Mouse (Mus musculus): ENCODE measurements around the gene Cmbl. TPM values are rescaled to one million over a fixed set of nuclear protein-coding genes. Genes with fewer than 3 reads are reported as not detected.

Cmbl gene
- total RNA-seq, 2 experiments from 2014 or later: 6.5 TPM; not detected in 1

GRCm38 (mm10) chr15:31606821-31607220 is 41.6 kb downstream of the Cmbl start:
- no peak for ATAC-seq (replicated peaks; ENCODE audit: low FRiP score, poor library complexity, severe bottlenecking)

DNA sequence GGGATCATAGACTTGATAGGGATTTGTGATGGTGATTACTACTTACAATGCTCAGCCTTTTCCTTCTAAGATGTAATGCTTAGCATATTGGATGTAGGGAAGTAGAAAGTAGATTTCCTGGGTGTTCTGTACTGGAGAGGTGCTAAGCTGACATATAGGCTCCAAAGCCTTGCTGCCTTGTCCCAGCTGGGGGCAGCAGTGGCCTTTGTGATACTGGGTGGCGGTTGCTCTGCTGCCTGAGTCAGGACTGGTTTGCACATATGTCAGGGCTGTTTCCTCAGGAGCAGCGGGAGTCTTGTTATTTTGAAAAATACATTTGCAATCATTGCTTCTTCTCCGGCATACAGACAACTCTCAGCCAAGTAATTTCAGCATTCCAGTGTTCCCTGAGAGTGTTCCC is 45.8 kb downstream of the Cmbl start:
- no peak for ATAC-seq (replicated peaks; ENCODE audit: low FRiP score, poor library complexity, severe bottlenecking)

DNA sequence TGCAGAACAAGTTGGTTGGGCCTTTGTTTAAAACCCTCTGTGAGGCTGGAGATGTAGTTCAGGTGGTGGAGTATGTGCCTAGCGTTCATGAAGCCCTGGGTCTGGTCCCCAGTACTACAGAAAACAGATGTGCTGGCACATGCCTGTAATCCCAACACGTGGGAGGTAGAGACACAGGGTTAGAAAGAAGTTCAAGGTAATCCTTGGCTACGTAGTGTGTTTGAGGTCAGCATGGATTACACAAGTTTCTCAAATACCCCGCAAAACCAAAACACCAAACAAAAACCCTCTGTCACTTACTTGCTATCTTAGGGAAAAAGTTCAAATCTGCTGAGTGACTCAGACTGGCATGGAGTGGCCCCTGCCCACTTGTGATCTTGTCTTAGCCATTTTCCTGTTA is 46.8 kb downstream of the Cmbl start:
- ATAC-seq (replicated peaks; ENCODE audit: low FRiP score, poor library complexity, severe bottlenecking): no peak

GRCm38 (mm10) chr15:31613826-31614453 is 48.8 kb downstream of the Cmbl start:
- no peak for ATAC-seq (replicated peaks; ENCODE audit: low FRiP score, poor library complexity, severe bottlenecking)

DNA sequence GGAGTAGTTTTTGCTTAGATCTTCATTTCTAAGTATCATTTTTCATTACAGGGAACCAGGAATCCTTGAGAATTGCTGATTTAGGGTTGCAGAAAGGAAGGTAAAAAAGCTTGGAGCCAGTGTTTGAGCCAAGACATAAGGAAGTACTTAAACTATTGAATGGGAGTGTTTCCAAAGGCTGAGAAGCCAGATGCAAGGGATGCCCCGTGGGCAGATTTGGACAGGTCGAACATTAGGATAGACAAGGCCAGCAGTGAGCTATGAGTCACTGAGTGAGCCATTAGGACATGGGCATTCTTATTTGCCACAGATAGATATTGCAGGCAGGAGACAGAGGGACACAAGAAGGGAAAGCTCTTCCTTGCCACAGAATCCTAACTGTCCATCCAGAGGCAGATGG is 49.5 kb downstream of the Cmbl start:
- no peak for ATAC-seq (replicated peaks; ENCODE audit: low FRiP score, poor library complexity, severe bottlenecking)

GRCm38 (mm10) chr15:31617261-31617660 is 52.1 kb downstream of the Cmbl start:
- ATAC-seq (replicated peaks; ENCODE audit: low FRiP score, poor library complexity, severe bottlenecking): no peak

GRCm38 (mm10) chr15:31619521-31619920 is 54.3 kb downstream of the Cmbl start:
- no peak for ATAC-seq (replicated peaks; ENCODE audit: low FRiP score, poor library complexity, severe bottlenecking)

DNA sequence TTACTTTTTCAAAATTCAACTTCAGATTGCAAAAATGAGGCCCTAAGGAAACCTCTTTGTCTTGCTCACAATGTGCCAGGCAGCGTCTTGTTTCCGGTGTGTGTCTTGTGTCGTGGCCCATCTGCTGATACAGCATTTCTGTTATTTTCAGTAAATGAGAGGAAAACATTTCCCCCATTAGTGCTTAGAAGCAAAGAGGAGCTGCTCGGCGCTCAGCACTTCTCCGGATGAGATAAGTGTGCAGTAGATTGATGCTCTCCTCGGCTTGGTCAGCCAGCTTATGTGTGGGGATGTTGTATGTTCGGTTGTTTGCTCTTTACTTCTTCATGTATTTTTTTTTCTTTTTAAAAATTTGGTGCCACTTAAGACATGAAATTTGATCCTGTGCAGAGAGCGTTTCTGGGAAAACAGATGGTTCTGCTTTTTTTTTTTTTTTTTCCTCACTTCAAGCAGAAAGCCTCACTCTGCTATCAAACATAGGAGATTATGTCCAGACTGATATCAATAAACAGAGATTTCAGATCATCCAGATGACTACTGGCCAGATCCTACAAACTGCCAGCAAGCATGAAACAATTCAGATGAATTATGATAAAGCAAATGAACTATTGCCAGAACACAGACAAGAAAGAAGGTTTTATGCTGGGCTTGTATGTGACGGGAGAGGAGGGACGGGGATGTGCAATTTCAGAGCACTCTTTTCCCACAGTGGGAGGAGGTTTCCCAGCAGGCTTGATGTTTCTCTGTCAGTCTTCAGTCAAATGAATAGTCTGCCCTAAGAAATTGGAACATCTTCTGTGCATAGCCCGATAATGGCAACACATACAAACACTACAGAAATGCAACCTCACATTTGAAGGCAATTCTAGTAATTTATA is 62.3 kb downstream of the Cmbl start:
- no peak for ATAC-seq (replicated peaks; ENCODE audit: low FRiP score, poor library complexity, severe bottlenecking)

- no peak for ATAC-seq (replicated peaks; ENCODE audit: low FRiP score, poor library complexity, severe bottlenecking)
These were observed 63.0 kb downstream of the Cmbl start for GRCm38 (mm10) chr15:31628180-31628579.

- no peak for ATAC-seq (replicated peaks; ENCODE audit: low FRiP score, poor library complexity, severe bottlenecking)
These were observed 64.4 kb downstream of the Cmbl start for GRCm38 (mm10) chr15:31629556-31629955.

- ATAC-seq (replicated peaks; ENCODE audit: low FRiP score, poor library complexity, severe bottlenecking): no peak
These were observed 66.2 kb downstream of the Cmbl start for GRCm38 (mm10) chr15:31631396-31631858.

- ATAC-seq (replicated peaks; ENCODE audit: low FRiP score, poor library complexity, severe bottlenecking): no peak
These were observed 67.3 kb downstream of the Cmbl start for GRCm38 (mm10) chr15:31632478-31632877.

GRCm38 (mm10) chr15:31634582-31634981 is 69.4 kb downstream of the Cmbl start:
- no peak for ATAC-seq (replicated peaks; ENCODE audit: low FRiP score, poor library complexity, severe bottlenecking)

- ATAC-seq (replicated peaks; ENCODE audit: low FRiP score, poor library complexity, severe bottlenecking): no peak
These were observed 71.0 kb downstream of the Cmbl start for GRCm38 (mm10) chr15:31636091-31636595.

Other genes with a start within 250 kb of the Cmbl start
- gene Ankrd33b, start 197.7 kb upstream of the Cmbl start, total RNA-seq (2015; ENCODE audit: low replicate concordance): 0.58 and 1.0 TPM in 2 replicates
- gene Ankrd33b, start 197.7 kb upstream of the Cmbl start, total RNA-seq (2017; ENCODE audit: low replicate concordance): 1.1 and 2.3 TPM in 2 replicates
- not detected in 2 replicates for gene Ropn1l, start 111.7 kb upstream of the Cmbl start, total RNA-seq (2015; ENCODE audit: low replicate concordance)
- gene Ropn1l, start 111.7 kb upstream of the Cmbl start, total RNA-seq (2017; ENCODE audit: low replicate concordance): 2.1 TPM in 1 of 2 replicates, not detected in the other
- gene March6, start 34.3 kb upstream of the Cmbl start, total RNA-seq (2015; ENCODE audit: low replicate concordance): 32.1 and 35.5 TPM in 2 replicates
- gene March6, start 34.3 kb upstream of the Cmbl start, total RNA-seq (2017; ENCODE audit: low replicate concordance): 54.5 and 59.6 TPM in 2 replicates
- gene Cct5, start 36.4 kb downstream of the Cmbl start, total RNA-seq (2015; ENCODE audit: low replicate concordance): 78.2 and 109 TPM in 2 replicates
- gene Cct5, start 36.4 kb downstream of the Cmbl start, total RNA-seq (2017; ENCODE audit: low replicate concordance): 91.2 and 109 TPM in 2 replicates
- gene Fam173b, start 36.5 kb downstream of the Cmbl start, total RNA-seq (2015; ENCODE audit: low replicate concordance): 5.4 and 6.5 TPM in 2 replicates
- gene Fam173b, start 36.5 kb downstream of the Cmbl start, total RNA-seq (2017; ENCODE audit: low replicate concordance): 2.1 and 2.4 TPM in 2 replicates

Data from erythroblast, adult 5-6 weeks (primary cell).